23 mouse cellular contexts compared by ENCODE assay signal in the genomic region with DNA sequence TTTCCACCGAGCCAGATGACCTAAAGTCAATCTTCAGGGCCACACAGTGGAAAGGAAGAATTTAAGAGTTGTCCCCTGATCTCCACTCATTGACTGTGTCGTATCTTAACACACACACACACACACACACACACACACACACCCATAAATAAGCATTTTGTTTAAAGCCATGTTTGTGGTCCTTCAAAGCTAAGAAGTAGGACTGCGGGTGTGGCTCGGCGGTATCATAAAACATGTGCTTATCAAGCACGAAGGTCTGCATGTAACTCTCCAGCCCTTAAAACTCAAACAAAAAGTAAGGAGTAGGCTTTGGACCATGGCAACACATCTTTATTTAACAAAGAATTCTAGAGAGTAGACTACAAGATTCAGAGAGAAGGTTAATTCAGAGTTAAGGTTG. TPM values are rescaled to one million over a fixed set of nuclear protein-coding genes. Genes with fewer than 3 reads are reported as not detected.
A peak's percentile ranks its signal among the peaks of the same experiment; 100 is the strongest.
DNase-seq lines count a peak whose midpoint lies in the region; ATAC-seq and TF ChIP-seq lines count a peak whose summit lies in the region.
"Had no signal": no experiment of that assay in that cellular context is flagged by ENCODE, and none has a peak within 500 bp of the region (broad histone marks: within the 10 kb centered on the region; RNA-seq: fewer than 3 reads in every experiment).

No protein-coding gene starts in this region.

- H3K4me2 ChIP-seq in liver, embryonic 16.5 days (ENCODE audit: low read depth, low read length): peak overlapping the region; percentile 28
- H3K4me2 ChIP-seq in forebrain, embryonic 11.5 days (ENCODE audit: low read depth, low read length, severe bottlenecking): no peak overlapping the region
- H3K4me2 ChIP-seq: forebrain, embryonic 15.5 days; limb, embryonic 13.5 days; midbrain, embryonic 13.5 days had no signal

- TF ChIP-seq CTCF in MEL (IDR thresholded peaks at IDR 0.05 in 2 of 3, conservative IDR thresholded peaks at IDR 0.05 in 1 of 3; ENCODE audit: control insufficient read depth in 1 of 3, insufficient read depth in 1 of 3, low read depth in 2 of 3, low read length in 3 of 3, poor library complexity in 1 of 3, severe bottlenecking in 1 of 3): no peak

- H3K4me3 ChIP-seq in heart, embryonic 10.5 days: no peak overlapping the region
- no peak overlapping the region for H3K4me3 ChIP-seq in MEL (ENCODE audit: control insufficient read depth in 1 of 2, insufficient read depth in 1 of 2, low read depth in 2 of 2, low read length in 2 of 2)
- H3K4me3 ChIP-seq in liver, embryonic 16.5 days (ENCODE audit: low read depth, low read length): no peak overlapping the region
- no peak overlapping the region for H3K4me3 ChIP-seq in forebrain, embryonic 11.5 days (ENCODE audit: low read depth, low read length)
- H3K4me3 ChIP-seq: forebrain, embryonic 15.5 days; hindbrain, embryonic 10.5 days; layer of hippocampus, adult 2 months; limb, embryonic 13.5 days; midbrain, embryonic 13.5 days had no signal

- peak; percentile 57 to 58 for TF ChIP-seq EP300 in MEL (IDR thresholded peaks at IDR 0.05; ENCODE audit: low read depth in 1 of 2, low read length in 2 of 2)

- peak; percentile 84 for DNase-seq in heart, embryonic 10.5 days (ENCODE audit: low spot score)
- no peak for DNase-seq in heart, postnatal 10 days
- DNase-seq in MEL (ENCODE audit: low read depth, low spot score): peak; percentile 74
- DNase-seq in cerebellum, postnatal 4 days (ENCODE audit: low spot score in 2 of 2): no peak
- DNase-seq in retina, postnatal 1 day: no peak
- DNase-seq in forebrain, embryonic 11.5 days (ENCODE audit: low spot score): no peak
- DNase-seq: adrenal gland, postnatal 14 days; cerebellum, adult 2 months; cerebellum, postnatal 36 days; kidney, adult 2 months; kidney, postnatal 10 days; layer of hippocampus, postnatal 36 days; right cerebral cortex, postnatal 14 days; thymus, postnatal 14 days had no signal

- 77% methylated on average over 6 of the region's 6 CpGs for WGBS in heart, embryonic 10.5 days
- 27% methylated on average over 6 of the region's 6 CpGs for WGBS in liver, embryonic 16.5 days (ENCODE audit: insufficient replicate concordance)
- WGBS in forebrain, embryonic 11.5 days: 84% methylated on average over 6 of the region's 6 CpGs

- H3K36me3 ChIP-seq in heart, embryonic 10.5 days: no peaks in the 10 kb centered on the region
- H3K36me3 ChIP-seq in MEL (ENCODE audit: control insufficient read depth in 1 of 2, insufficient read depth in 2 of 2, low read length in 2 of 2): peaks cover 0 to 26% of the 10 kb centered on the region in 2 experiments; a peak in 2 of 4 replicates
- H3K36me3 ChIP-seq in liver, embryonic 16.5 days (ENCODE audit: control insufficient read depth, insufficient read depth): no peaks in the 10 kb centered on the region; the same call in 1 of the 2 replicates
- no peaks in the 10 kb centered on the region for H3K36me3 ChIP-seq in forebrain, embryonic 11.5 days (ENCODE audit: control insufficient read depth, insufficient read depth, low read length)
- H3K36me3 ChIP-seq: forebrain, embryonic 15.5 days; G1E; hindbrain, embryonic 10.5 days; limb, embryonic 13.5 days; midbrain, embryonic 13.5 days had no signal

- no peak overlapping the region for H3K27ac ChIP-seq in heart, embryonic 10.5 days
- H3K27ac ChIP-seq in MEL (ENCODE audit: control insufficient read depth, low read depth, low read length): peak overlapping the region; percentile 41
- H3K27ac ChIP-seq in liver, embryonic 16.5 days (ENCODE audit: low read length): peak overlapping the region; percentile 93
- H3K27ac ChIP-seq in forebrain, embryonic 11.5 days (ENCODE audit: low read depth, low read length): no peak overlapping the region
- H3K27ac ChIP-seq: forebrain, embryonic 15.5 days; hindbrain, embryonic 10.5 days; hindbrain, postnatal 0 days; layer of hippocampus, adult 2 months; limb, embryonic 13.5 days; midbrain, embryonic 13.5 days had no signal

- TF ChIP-seq POLR2A in MEL (IDR thresholded peaks at IDR 0.05; ENCODE audit: control insufficient read depth in 1 of 2, insufficient read depth in 1 of 2, low read depth in 1 of 2, low read length in 2 of 2, poor library complexity in 1 of 2): no peak

- H3K4me1 ChIP-seq in heart, embryonic 10.5 days: 0 out of 2 replicates have a peak, but pooled peaks cover 4% of the 10 kb centered on the region
- H3K4me1 ChIP-seq in MEL (ENCODE audit: control insufficient read depth in 1 of 2, insufficient read depth in 2 of 2, low read length in 2 of 2): peaks cover 12 to 28% of the 10 kb centered on the region in 2 experiments
- H3K4me1 ChIP-seq in liver, embryonic 16.5 days (ENCODE audit: control insufficient read depth, low read depth, low read length): peaks cover 40% of the 10 kb centered on the region
- H3K4me1 ChIP-seq in forebrain, embryonic 11.5 days (replicated peaks; ENCODE audit: control insufficient read depth, insufficient read depth, low read length): no peaks in the 10 kb centered on the region
- H3K4me1 ChIP-seq: forebrain, embryonic 15.5 days; hindbrain, embryonic 10.5 days; midbrain, embryonic 13.5 days had no signal

- H3K9ac ChIP-seq in MEL (ENCODE audit: control insufficient read depth, low read depth, low read length, poor library complexity, severe bottlenecking): no peak overlapping the region
- peak overlapping the region; percentile 53 for H3K9ac ChIP-seq in liver, embryonic 16.5 days (ENCODE audit: low read depth, low read length)
- no peak overlapping the region for H3K9ac ChIP-seq in forebrain, embryonic 11.5 days (ENCODE audit: low read length)
- H3K9ac ChIP-seq: forebrain, embryonic 15.5 days; limb, embryonic 13.5 days; midbrain, embryonic 13.5 days had no signal

- peak; percentile 80 for ATAC-seq in erythroid progenitor cell, adult 5-6 weeks (replicated peaks; ENCODE audit: low FRiP score, poor library complexity, severe bottlenecking)
- peak; percentile 70 for ATAC-seq in liver, embryonic 16.5 days (ENCODE audit: low read depth)
- ATAC-seq in forebrain, embryonic 11.5 days (replicated peaks; ENCODE audit: low FRiP score): no peak
- ATAC-seq: forebrain, embryonic 15.5 days; hindbrain, postnatal 0 days; midbrain, embryonic 13.5 days had no signal

- no peaks in the 10 kb centered on the region for H3K27me3 ChIP-seq in heart, embryonic 10.5 days (ENCODE audit: insufficient read depth, poor library complexity, severe bottlenecking)
- no peaks in the 10 kb centered on the region for H3K27me3 ChIP-seq in MEL (ENCODE audit: control insufficient read depth in 1 of 2, insufficient read depth in 2 of 2, low read length in 2 of 2)
- H3K27me3 ChIP-seq in liver, embryonic 16.5 days (ENCODE audit: control insufficient read depth, insufficient read depth, low read depth, low read length): no peaks in the 10 kb centered on the region
- H3K27me3 ChIP-seq in forebrain, embryonic 11.5 days (ENCODE audit: control insufficient read depth, insufficient read depth, low read length): no peaks in the 10 kb centered on the region
- H3K27me3 ChIP-seq: forebrain, embryonic 15.5 days; limb, embryonic 13.5 days; midbrain, embryonic 13.5 days had no signal

- intact Hi-C loops in heart, postnatal 10 days (cut with DNase I): loop anchor here (5.0 kb wide), 2 partner anchors 262 to 1817 kb away; no protein-coding TSS in a partner anchor

- no peak for TF ChIP-seq RAD21 in MEL (IDR thresholded peaks at IDR 0.05; ENCODE audit: low read depth, low read length)

- no peaks in the 10 kb centered on the region for H3K9me3 ChIP-seq in heart, embryonic 10.5 days
- H3K9me3 ChIP-seq in MEL (replicated peaks; ENCODE audit: insufficient read depth, low read length): no peaks in the 10 kb centered on the region
- H3K9me3 ChIP-seq in liver, embryonic 16.5 days (replicated peaks; ENCODE audit: control insufficient read depth, low read length): peaks cover 3% of the 10 kb centered on the region
- H3K9me3 ChIP-seq in forebrain, embryonic 11.5 days (ENCODE audit: control insufficient read depth, low read length): no peaks in the 10 kb centered on the region
- H3K9me3 ChIP-seq: forebrain, embryonic 15.5 days; hindbrain, embryonic 10.5 days; limb, embryonic 13.5 days; midbrain, embryonic 13.5 days had no signal

- no peaks in the 10 kb centered on the region for H3K79me2 ChIP-seq in MEL (ENCODE audit: control insufficient read depth, insufficient read depth, low read length, poor library complexity)

RNA-seq across cellular contexts. Expression of a gene that starts 8.4 kb away (rescaled TPM):
- 68.2 and 83.0 TPM in 2 replicates for polyA plus RNA-seq in heart, embryonic 10.5 days (2016; fragmentation: Nextera tagmentation; extraction: Ambion mirVana)
- total RNA-seq in heart, postnatal 10 days (2021): 10 to 100 TPM; 66.0 to 80.3 TPM
- total RNA-seq in MEL (2012; rRNA removed): 20.3 and 23.1 TPM in 2 replicates
- 100 to 1,000 TPM in 1 of 2 experiments, 10 to 100 TPM in 1; 52.0 to 127 TPM for polyA plus RNA-seq in MEL (2012; ENCODE audit: insufficient read depth in 1 of 2, insufficient read length in 2 of 2, low read depth in 1 of 2, low replicate concordance in 2 of 2, missing spikeins in 1 of 2)
- 334 and 407 TPM in 2 replicates for total RNA-seq in erythroid progenitor cell, adult 5-6 weeks (2015; ENCODE audit: low replicate concordance)
- total RNA-seq in erythroid progenitor cell, adult 5-6 weeks (2017; ENCODE audit: low replicate concordance): 328 and 349 TPM in 2 replicates
- 66.1 and 68.4 TPM in 2 replicates for polyA plus RNA-seq in liver, embryonic 16.5 days (2015; fragmentation: Nextera tagmentation; extraction: Ambion mirVana)
- 56.5 and 61.4 TPM in 2 replicates for polyA plus RNA-seq in forebrain, embryonic 11.5 days (2014; fragmentation: Nextera tagmentation; extraction: Ambion mirVana)

RNA-seq across cellular contexts. Expression of a gene that starts 13.4 kb away (rescaled TPM):
- polyA plus RNA-seq in heart, embryonic 10.5 days (2016; fragmentation: Nextera tagmentation; extraction: Ambion mirVana): 6.7 and 9.2 TPM in 2 replicates
- total RNA-seq in heart, postnatal 10 days (2021): 10 to 100 TPM; 31.5 to 32.6 TPM
- total RNA-seq in MEL (2012; rRNA removed): 6.3 and 7.8 TPM in 2 replicates
- 1 to 10 TPM in 1 of 2 experiments, not detected in 1; 6.8 TPM for polyA plus RNA-seq in MEL (2012; ENCODE audit: insufficient read depth in 1 of 2, insufficient read length in 2 of 2, low read depth in 1 of 2, low replicate concordance in 2 of 2, missing spikeins in 1 of 2)
- 76.4 and 97.3 TPM in 2 replicates for total RNA-seq in erythroid progenitor cell, adult 5-6 weeks (2015; ENCODE audit: low replicate concordance)
- 78.0 and 94.2 TPM in 2 replicates for total RNA-seq in erythroid progenitor cell, adult 5-6 weeks (2017; ENCODE audit: low replicate concordance)
- polyA plus RNA-seq in liver, embryonic 16.5 days (2015; fragmentation: Nextera tagmentation; extraction: Ambion mirVana): 11.2 and 12.9 TPM in 2 replicates
- polyA plus RNA-seq in forebrain, embryonic 11.5 days (2014; fragmentation: Nextera tagmentation; extraction: Ambion mirVana): 11.5 and 12.7 TPM in 2 replicates

RNA-seq across cellular contexts. Expression of a gene that starts 14.3 kb away (rescaled TPM):
- 0.21 and 0.25 TPM in 2 replicates for polyA plus RNA-seq in heart, embryonic 10.5 days (2016; fragmentation: Nextera tagmentation; extraction: Ambion mirVana)
- total RNA-seq in heart, postnatal 10 days (2021): under 1 TPM; 0.74 to 0.93 TPM
- 1.3 and 2.0 TPM in 2 replicates for total RNA-seq in MEL (2012; rRNA removed)
- polyA plus RNA-seq in MEL (2012; ENCODE audit: insufficient read depth in 1 of 2, insufficient read length in 2 of 2, low read depth in 1 of 2, low replicate concordance in 2 of 2, missing spikeins in 1 of 2): 1 to 10 TPM in 1 of 2 experiments, not detected in 1; 1.3 TPM
- total RNA-seq in erythroid progenitor cell, adult 5-6 weeks (2015; ENCODE audit: low replicate concordance): 1.8 and 5.4 TPM in 2 replicates
- 4.1 and 16.4 TPM in 2 replicates for total RNA-seq in erythroid progenitor cell, adult 5-6 weeks (2017; ENCODE audit: low replicate concordance)
- 0.90 and 0.92 TPM in 2 replicates for polyA plus RNA-seq in liver, embryonic 16.5 days (2015; fragmentation: Nextera tagmentation; extraction: Ambion mirVana)
- polyA plus RNA-seq in forebrain, embryonic 11.5 days (2014; fragmentation: Nextera tagmentation; extraction: Ambion mirVana): 0.45 and 0.56 TPM in 2 replicates

Comparison
In these comparisons a context has a peak if more than half of its experiments do, and no peak if none do; other contexts are left out.
1. DNase-seq: peak in heart, embryonic 10.5 days (single experiment) and MEL (single experiment); none in heart, postnatal 10 days (0 of 2), cerebellum, postnatal 4 days (0 of 2), retina, postnatal 1 day (single experiment) and forebrain, embryonic 11.5 days (single experiment).
2. H3K27ac ChIP-seq: peak in MEL (single experiment) and liver, embryonic 16.5 days (single experiment); none in heart, embryonic 10.5 days (single experiment) and forebrain, embryonic 11.5 days (single experiment).